Mouse (Mus musculus) gastrocnemius, adult 18-20 months (tissue): Measurements from ENCODE around the gene Atg4d. TPM values are rescaled to one million over a fixed set of nuclear protein-coding genes. Genes with fewer than 3 reads are reported as not detected.
"Not testable (repeated sequence)": the region's sequence is repeated elsewhere in the genome, so short reads cannot be mapped to it uniquely, and the experiment has no call there.

Source experiments
- DNase-seq: peaks from one replicate; pipeline ENCODE4 v3.0.0; 2021; ENCODE audit warnings: low spot score
- long read RNA-seq, 2 experiments: library from polyadenylated mRNA; stranded (forward); transcript quantifications; one replicate each; pipeline ENCODE4 v2.0.0; 2021
- total RNA-seq, 2 experiments: library from RNA; stranded (reverse); gene quantifications; 2 replicates each; pipeline ENCODE4 v1.2.3; 2021

Atg4d gene
- total RNA-seq, result 10 to 100 TPM; 64.7 to 67.6 TPM
- long read RNA-seq, experiment 1, full-length matches to known transcripts, result 250 of 292 reads
- long read RNA-seq, experiment 1, partial matches to known transcripts, result 13 of 292 reads
- long read RNA-seq, experiment 1, other reads (novel, unspliced or antisense), result 29 of 292 reads
- long read RNA-seq, experiment 2, full-length matches to known transcripts, result 211 of 237 reads
- long read RNA-seq, experiment 2, partial matches to known transcripts, result 2 of 237 reads
- long read RNA-seq, experiment 2, other reads (novel, unspliced or antisense), result 24 of 237 reads

GRCm38 (mm10) chr9:21265000-21265561 lies at the start of gene Atg4d:
TSS of gene Atg4d (plus strand) at chr9:21265293.
- DNase-seq, result peak; percentile 99

- no peak for DNase-seq
These were observed 48.8 kb upstream of the Atg4d start for GRCm38 (mm10) chr9:21216050-21216841.

GRCm38 (mm10) chr9:21219820-21220219 lies 45.3 kb upstream of the Atg4d start:
- no peak for DNase-seq

- DNase-seq, result peak; percentile 95
These were observed 44.4 kb upstream of the Atg4d start for GRCm38 (mm10) chr9:21220490-21221382.

- DNase-seq, result peak; percentile 52
These were observed 43.6 kb upstream of the Atg4d start for GRCm38 (mm10) chr9:21221383-21221929.

- DNase-seq, result not testable (repeated sequence)
These were observed 41.6 kb upstream of the Atg4d start for GRCm38 (mm10) chr9:21223490-21223889.

- no peak for DNase-seq
These were observed 41.2 kb upstream of the Atg4d start for GRCm38 (mm10) chr9:21223906-21224305.

- peak; percentile 31 for DNase-seq
These were observed 40.3 kb upstream of the Atg4d start for GRCm38 (mm10) chr9:21224576-21225414.

- DNase-seq, result no peak
These were observed 39.7 kb upstream of the Atg4d start for GRCm38 (mm10) chr9:21225415-21225758.

GRCm38 (mm10) chr9:21227342-21227741 lies 37.8 kb upstream of the Atg4d start:
- DNase-seq, result no peak

GRCm38 (mm10) chr9:21231551-21231950 lies 33.5 kb upstream of the Atg4d start:
- no peak for DNase-seq

- no peak for DNase-seq
These were observed 32.2 kb upstream of the Atg4d start for GRCm38 (mm10) chr9:21232867-21233266.

- no peak for DNase-seq
These were observed 31.7 kb upstream of the Atg4d start for GRCm38 (mm10) chr9:21233366-21233765.

GRCm38 (mm10) chr9:21233805-21234204 lies 31.3 kb upstream of the Atg4d start:
- DNase-seq, result no peak

- no peak for DNase-seq
These were observed 29.8 kb upstream of the Atg4d start for GRCm38 (mm10) chr9:21235341-21235740.

GRCm38 (mm10) chr9:21236991-21237367 lies 28.1 kb upstream of the Atg4d start:
- no peak for DNase-seq

- peak; percentile 37 for DNase-seq
These were observed 27.6 kb upstream of the Atg4d start for GRCm38 (mm10) chr9:21237368-21238003.

- no peak for DNase-seq
These were observed 26.9 kb upstream of the Atg4d start for GRCm38 (mm10) chr9:21238004-21238732.
